Mouse (Mus musculus) intestine, postnatal 0 days (tissue): ENCODE data around the gene Hoxa1. TPM values are rescaled to one million over a fixed set of nuclear protein-coding genes. Genes with fewer than 3 reads are reported as not detected.

Experiments used
- ATAC-seq: fragments of 200-750 bp; cut with Nextera tagmentation; 2 replicates; pipeline ENCODE4 v1.8.0; 2017; ENCODE audit warnings: mild to moderate bottlenecking, moderate TSS enrichment, moderate library complexity
- H3K27ac ChIP-seq: fragments of 300-500 bp; sonication (generic); 2 replicates; pipeline ENCODE4 v1.5.1; 2014; ENCODE audit warnings: mild to moderate bottlenecking, low read depth, low read length, moderate library complexity
- H3K27me3 ChIP-seq: fragments of 300-500 bp; sonication (generic); replicated peaks from 2 replicates; pipeline ENCODE4 v1.6.1; 2014; ENCODE audit warnings: low read length, mixed read lengths; ENCODE audit not compliant: control insufficient read depth, insufficient read depth
- H3K36me3 ChIP-seq: fragments of 300-500 bp; sonication (generic); 2 replicates; pipeline ENCODE4 v1.6.1; 2014; ENCODE audit warnings: mild to moderate bottlenecking, moderate library complexity; ENCODE audit not compliant: control insufficient read depth, insufficient read depth
- H3K4me1 ChIP-seq: fragments of 300-500 bp; sonication (generic); replicated peaks from 2 replicates; pipeline ENCODE4 v1.6.1; 2014; ENCODE audit warnings: antibody characterized with exemption, low read length, mixed read lengths; ENCODE audit not compliant: control insufficient read depth, insufficient read depth
- H3K4me2 ChIP-seq: fragments of 300-500 bp; sonication (generic); replicated peaks from 2 replicates; pipeline ENCODE4 v1.6.1; 2014; ENCODE audit warnings: low read depth, mild to moderate bottlenecking, moderate library complexity
- H3K4me3 ChIP-seq: fragments of 300-500 bp; sonication (generic); 2 replicates; pipeline ENCODE4 v1.5.1; 2014; ENCODE audit warnings: low read depth, low read length
- H3K9ac ChIP-seq: fragments of 300-500 bp; sonication (generic); 2 replicates; pipeline ENCODE4 v1.6.1; 2014; ENCODE audit warnings: mild to moderate bottlenecking, low read depth, low read length
- H3K9me3 ChIP-seq: fragments of 300-500 bp; sonication (generic); 2 replicates; pipeline ENCODE4 v1.6.1; 2016; ENCODE audit warnings: mixed run types; ENCODE audit not compliant: control insufficient read depth
- CTCF ChIP-seq: sonication (generic); IDR thresholded peaks from 2 replicates; pipeline ENCODE4 v1.5.1; 2016; ENCODE audit warnings: low read depth, mild to moderate bottlenecking, control low read depth, antibody characterized with exemption, moderate library complexity
- WGBS: fragments of 180-500 bp; shearing (Covaris S2); extraction: QIAGEN DNeasy Blood & Tissue Kit; methylation state at CpG from one replicate; pipeline ENCODE4 v1.1.7; 2014; 5-methylcytosine and 5-hydroxymethylcytosine counted together
- polyA plus RNA-seq: library from polyadenylated mRNA; unstranded; fragments of >200 nt; fragmentation: Nextera tagmentation; extraction: Ambion mirVana; gene quantifications from 2 replicates; pipeline ENCODE4 v1.2.1, GENCODE M21; 2015

Hoxa1 gene
- polyA plus RNA-seq, 1 experiment from 2014 or later = 0.37 TPM

- H3K27ac ChIP-seq = no peak overlapping the region
- no peak overlapping the region for H3K9ac ChIP-seq
- no peaks in the 10 kb centered on the region; the same call in 1 of the 2 replicates for H3K4me1 ChIP-seq
- no peaks in the 10 kb centered on the region for H3K9me3 ChIP-seq
- H3K27me3 ChIP-seq = peaks cover 10% of the 10 kb centered on the region
- no peak for ATAC-seq
- WGBS = 92% methylated on average over 3 of the region's 3 CpGs
- H3K4me3 ChIP-seq = no peak overlapping the region
- no peak overlapping the region for H3K4me2 ChIP-seq
- no peak for TF ChIP-seq CTCF
- H3K36me3 ChIP-seq = no peaks in the 10 kb centered on the region
These were observed 50.7 kb downstream of the Hoxa1 start for GRCm38 (mm10) chr6:52107400-52107799.

GRCm38 (mm10) chr6:52106716-52107115 lies 51.4 kb downstream of the Hoxa1 start:
- H3K36me3 ChIP-seq = no peaks in the 10 kb centered on the region
- ATAC-seq = no peak
- H3K9me3 ChIP-seq = no peaks in the 10 kb centered on the region
- 33% methylated on average over 3 of the region's 3 CpGs for WGBS
- TF ChIP-seq CTCF = no peak
- 0 out of 2 replicates have a peak, but pooled peaks cover 4% of the 10 kb centered on the region for H3K27me3 ChIP-seq
- H3K4me2 ChIP-seq = no peak overlapping the region
- no peak overlapping the region for H3K9ac ChIP-seq
- no peaks in the 10 kb centered on the region; the same call in 1 of the 2 replicates for H3K4me1 ChIP-seq
- H3K27ac ChIP-seq = no peak overlapping the region
- H3K4me3 ChIP-seq = no peak overlapping the region

- 50% methylated on average over 3 of the region's 3 CpGs for WGBS
- Histone ChIP-seq H3K36me3 (no peaks in the 10 kb centered on the region), H3K4me2 (no peak overlapping the region), H3K4me3 (no peak overlapping the region), H3K4me1 (no peaks in the 10 kb centered on the region; the same call in 1 of the 2 replicates), H3K27ac (no peak overlapping the region), H3K9ac (no peak overlapping the region), H3K9me3 (no peaks in the 10 kb centered on the region), H3K27me3 (0 out of 2 replicates have a peak, but pooled peaks cover 4% of the 10 kb centered on the region)
- no peak for TF ChIP-seq CTCF
- no peak for ATAC-seq
These were observed 51.9 kb downstream of the Hoxa1 start for GRCm38 (mm10) chr6:52106178-52106577.

Other genes starting within 250 kb of the Hoxa1 start
- 40.3 and 45.4 TPM in 2 replicates for gene Skap2, start 145.8 kb downstream of the Hoxa1 start, polyA plus RNA-seq
- gene Hoxa2, start 6.5 kb upstream of the Hoxa1 start, polyA plus RNA-seq = 3.3 TPM in 2 replicates
- 0.61 and 0.97 TPM in 2 replicates for gene 5730596B20Rik, start 19.2 kb upstream of the Hoxa1 start, polyA plus RNA-seq
- 3.6 and 4.5 TPM in 2 replicates for gene Hoxa4, start 33.4 kb upstream of the Hoxa1 start, polyA plus RNA-seq
- gene Hoxa5, start 46.3 kb upstream of the Hoxa1 start, polyA plus RNA-seq = 14.8 and 15.3 TPM in 2 replicates
- gene Hoxa6, start 50.4 kb upstream of the Hoxa1 start, polyA plus RNA-seq = 0.76 and 0.81 TPM in 2 replicates
- 3.4 and 3.6 TPM in 2 replicates for gene Hoxa3, start 55.0 kb upstream of the Hoxa1 start, polyA plus RNA-seq
- not detected in 2 replicates for gene Gm28308, start 55.0 kb upstream of the Hoxa1 start, polyA plus RNA-seq
- gene Hoxa7, start 63.5 kb upstream of the Hoxa1 start, polyA plus RNA-seq = 5.6 and 6.2 TPM in 2 replicates
- gene Hoxa9, start 72.8 kb upstream of the Hoxa1 start, polyA plus RNA-seq = 1.1 and 3.0 TPM in 2 replicates
- 0.17 and 7.8 TPM in 2 replicates for gene Hoxa10, start 82.5 kb upstream of the Hoxa1 start, polyA plus RNA-seq
- gene Hoxa11, start 87.5 kb upstream of the Hoxa1 start, polyA plus RNA-seq = 1.1 TPM in 1 of 2 replicates, not detected in the other
- not detected in 2 replicates for gene Hoxa13, start 102.6 kb upstream of the Hoxa1 start, polyA plus RNA-seq
- gene Evx1, start 155.2 kb upstream of the Hoxa1 start, polyA plus RNA-seq = 0.04 TPM in 1 of 2 replicates, not detected in the other